Mouse (Mus musculus) heart, adult 2 months (tissue): ENCODE measurements around the gene Bmp3.

Experiments
- CTCF ChIP-seq: fragments of 200-600 bp; IDR thresholded peaks from 2 replicates; pipeline ENCODE4 v1.8.1; 2022; ENCODE audit warnings: antibody characterized with exemption, mild to moderate bottlenecking, moderate library complexity
- EP300 ChIP-seq: fragments of 200-500 bp; IDR thresholded peaks from 2 replicates; pipeline ENCODE4 v1.6.1; 2011; ENCODE audit warnings: low read depth, low read length, control low read depth; ENCODE audit not compliant: insufficient read depth

- no peak for TF ChIP-seq CTCF
- TF ChIP-seq EP300: no peak
These were observed 2.1 kb downstream of the Bmp3 start for GRCm38 (mm10) chr5:98856356-98856755.
